Mouse (Mus musculus): Measurements from ENCODE around the gene Wnt7b. TPM values are rescaled to one million over a fixed set of nuclear protein-coding genes. Genes with fewer than 3 reads are reported as not detected.

The Wnt7b gene
- 10 to 100 TPM; 43.3 to 53.8 TPM for total RNA-seq (2021)
- long read RNA-seq, transcript Wnt7b-201 (4 exons, 3,365 nt), result minor isoform, 5 of 91 reads
- long read RNA-seq, transcript Wnt7b-204 (4 exons, 2,521 nt), result minor isoform, 31 of 91 reads
- long read RNA-seq, transcript Wnt7b-202 (4 exons, 3,134 nt), result major isoform, 35 of 91 reads
- long read RNA-seq, partial matches to known transcripts, result 4 of 91 reads
- long read RNA-seq, other reads (novel, unspliced or antisense), result 15 of 91 reads

GRCm38 (mm10) chr15:85582356-85582910, at the start of gene Wnt7b:
Gene Wnt7b, minus strand, starts transcription at chr15:85582473.
- DNase-seq (ENCODE audit: low spot score in 2 of 2), result no peak

GRCm38 (mm10) chr15:85631591-85631990, 49.3 kb upstream of the Wnt7b start:
- DNase-seq (ENCODE audit: low spot score in 2 of 2), result no peak

- no peak for DNase-seq (ENCODE audit: low spot score in 2 of 2)
These were observed 47.8 kb upstream of the Wnt7b start for GRCm38 (mm10) chr15:85629924-85630545.

GRCm38 (mm10) chr15:85625666-85626279, 43.5 kb upstream of the Wnt7b start:
- DNase-seq (ENCODE audit: low spot score in 2 of 2), result peak; percentile 40 to 73

GRCm38 (mm10) chr15:85622213-85622612, 39.9 kb upstream of the Wnt7b start:
- DNase-seq (ENCODE audit: low spot score in 2 of 2), result no peak

GRCm38 (mm10) chr15:85615537-85616100, 33.3 kb upstream of the Wnt7b start:
- DNase-seq (ENCODE audit: low spot score in 2 of 2), result no peak

GRCm38 (mm10) chr15:85615075-85615474, 32.8 kb upstream of the Wnt7b start:
- no peak for DNase-seq (ENCODE audit: low spot score in 2 of 2)

- DNase-seq (ENCODE audit: low spot score in 2 of 2), result peak; percentile 66 to 82
These were observed 31.3 kb upstream of the Wnt7b start for GRCm38 (mm10) chr15:85613358-85614266.

- peak in 1 of 2 experiments; percentile 71 for DNase-seq (ENCODE audit: low spot score in 2 of 2)
These were observed 30.5 kb upstream of the Wnt7b start for GRCm38 (mm10) chr15:85612660-85613357.

GRCm38 (mm10) chr15:85611701-85612520, 29.6 kb upstream of the Wnt7b start:
- DNase-seq (ENCODE audit: low spot score in 2 of 2), result peak in 1 of 2 experiments; percentile 39

GRCm38 (mm10) chr15:85610618-85611218, 28.4 kb upstream of the Wnt7b start:
- DNase-seq (ENCODE audit: low spot score in 2 of 2), result peak; percentile 64 to 82

GRCm38 (mm10) chr15:85610120-85610519, 27.8 kb upstream of the Wnt7b start:
- DNase-seq (ENCODE audit: low spot score in 2 of 2), result no peak

- DNase-seq (ENCODE audit: low spot score in 2 of 2), result no peak
These were observed 27.2 kb upstream of the Wnt7b start for GRCm38 (mm10) chr15:85609266-85610004.

GRCm38 (mm10) chr15:85605962-85606610, 23.8 kb upstream of the Wnt7b start:
- peak in 1 of 2 experiments; percentile 21 for DNase-seq (ENCODE audit: low spot score in 2 of 2)

GRCm38 (mm10) chr15:85604938-85605337, 22.7 kb upstream of the Wnt7b start:
- DNase-seq (ENCODE audit: low spot score in 2 of 2), result no peak

- DNase-seq (ENCODE audit: low spot score in 2 of 2), result no peak
These were observed 22.2 kb upstream of the Wnt7b start for GRCm38 (mm10) chr15:85604507-85604906.

- DNase-seq (ENCODE audit: low spot score in 2 of 2), result no peak
These were observed 21.1 kb upstream of the Wnt7b start for GRCm38 (mm10) chr15:85603422-85603821.

GRCm38 (mm10) chr15:85602733-85603132, 20.5 kb upstream of the Wnt7b start:
- DNase-seq (ENCODE audit: low spot score in 2 of 2), result no peak

All from layer of hippocampus, adult 18-20 months (tissue).